Mouse (Mus musculus): ENCODE measurements around the gene Lix1l.

DNA sequence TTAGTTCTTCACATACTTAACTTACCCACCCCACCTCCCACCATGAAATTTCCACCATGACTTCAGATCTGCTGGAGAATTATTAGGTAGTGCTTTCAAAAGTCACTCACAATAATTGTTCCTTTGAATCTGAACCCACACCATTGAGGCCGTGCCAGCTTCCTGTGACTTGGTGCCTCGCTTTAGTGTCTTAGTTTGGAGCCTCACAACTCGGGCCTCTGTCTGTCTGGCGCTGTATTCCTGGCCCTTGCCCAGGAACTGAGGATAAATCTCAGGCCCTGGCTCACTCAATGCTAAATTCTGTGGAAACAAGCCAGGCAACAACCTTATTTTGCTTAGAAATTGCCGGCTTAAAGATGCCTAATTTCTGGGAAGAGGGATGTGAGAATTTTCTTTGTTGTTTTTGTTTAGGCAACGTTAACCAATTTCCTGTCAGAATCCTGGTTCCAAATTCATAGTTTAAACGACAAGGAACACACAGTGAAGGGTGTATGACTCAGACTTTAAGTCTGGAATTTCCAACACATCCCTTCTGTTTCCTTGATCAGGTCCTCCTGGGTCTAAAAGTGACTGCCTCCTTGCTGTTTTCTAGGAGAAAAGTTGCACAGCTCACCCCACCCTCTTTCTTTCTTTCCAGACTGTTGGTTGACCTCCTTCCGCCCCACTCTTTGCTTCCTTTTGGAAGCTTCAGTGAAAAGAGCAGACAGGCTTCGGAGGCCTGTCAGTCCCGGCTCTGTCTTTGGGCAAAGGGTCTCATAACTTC lies 1.2 kb downstream of the Lix1l start:
- TF ChIP-seq CTCF (IDR thresholded peaks at IDR 0.05; ENCODE audit: control insufficient read depth, insufficient read depth, insufficient replicate concordance, low read depth, low read length) (no peak), POLR2A (IDR thresholded peaks at IDR 0.05; ENCODE audit: control insufficient read depth, low read depth, low read length) (no peak)
